Mouse (Mus musculus) cerebral cortex, adult 2 months (tissue): Measurements from ENCODE around the gene Cmtr2.

Source experiments
- WGBS: fragments of 180-500 bp; shearing (Covaris S2); methylation state at CpG from one replicate; pipeline ENCODE4 v1.1.7; 2018; 5-methylcytosine and 5-hydroxymethylcytosine counted together

The Cmtr2 gene

GRCm38 (mm10) chr8:110253986-110254385 lies 38.5 kb downstream of the Cmtr2 start:
- 84% methylated on average over 4 of the region's 4 CpGs for WGBS

DNA sequence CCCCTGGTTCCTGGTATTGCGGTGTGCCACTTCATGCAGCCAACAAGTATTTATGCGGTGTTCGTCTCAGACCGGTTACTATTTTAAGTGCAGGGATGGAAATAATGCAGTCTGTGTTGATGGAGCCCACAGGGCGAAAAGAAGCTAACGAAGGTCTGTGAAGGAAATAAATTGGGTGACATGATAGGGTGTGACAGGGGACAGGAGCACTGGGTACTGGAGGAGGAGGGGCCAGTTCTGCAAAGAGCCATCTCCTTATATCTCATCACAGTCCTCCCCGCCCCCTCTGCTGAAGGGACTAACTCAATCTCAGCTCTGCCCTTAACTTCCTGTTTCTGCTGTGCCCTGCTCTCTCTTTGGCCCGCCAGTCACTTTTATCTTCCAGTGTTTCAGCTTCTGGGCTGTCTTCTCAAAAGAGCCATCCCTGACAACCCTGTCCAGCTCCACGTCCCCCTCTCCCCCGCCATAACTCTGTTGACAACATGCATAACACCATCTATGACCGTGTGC lies 50.4 kb downstream of the Cmtr2 start:
- WGBS: 46% methylated on average over 11 of the region's 11 CpGs

DNA sequence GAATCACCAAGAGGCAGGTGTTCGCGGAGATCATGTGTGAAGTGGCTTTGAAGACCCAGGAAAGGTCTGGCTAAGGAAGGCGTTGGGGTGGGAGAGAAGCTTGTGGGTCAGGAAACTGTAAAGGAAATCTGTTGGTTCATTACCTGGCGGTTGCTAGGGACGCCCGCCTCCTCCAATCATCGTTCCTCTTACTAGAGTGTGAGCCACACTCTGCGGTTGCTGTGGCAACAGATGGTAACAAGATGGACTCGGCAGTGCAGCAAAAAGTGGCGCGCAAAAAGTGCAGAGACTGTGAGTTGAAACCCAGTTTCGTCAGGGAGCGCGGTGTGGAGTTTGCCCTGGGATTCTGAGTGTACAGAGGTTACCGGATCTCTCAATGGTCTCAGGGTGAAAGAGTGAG lies 51.3 kb downstream of the Cmtr2 start, which contains the start of gene Hydin:
Hydin (plus strand) TSS at position 237 of the 400 bp plus-strand sequence.
- 2% methylated on average over 15 of the region's 15 CpGs for WGBS

DNA sequence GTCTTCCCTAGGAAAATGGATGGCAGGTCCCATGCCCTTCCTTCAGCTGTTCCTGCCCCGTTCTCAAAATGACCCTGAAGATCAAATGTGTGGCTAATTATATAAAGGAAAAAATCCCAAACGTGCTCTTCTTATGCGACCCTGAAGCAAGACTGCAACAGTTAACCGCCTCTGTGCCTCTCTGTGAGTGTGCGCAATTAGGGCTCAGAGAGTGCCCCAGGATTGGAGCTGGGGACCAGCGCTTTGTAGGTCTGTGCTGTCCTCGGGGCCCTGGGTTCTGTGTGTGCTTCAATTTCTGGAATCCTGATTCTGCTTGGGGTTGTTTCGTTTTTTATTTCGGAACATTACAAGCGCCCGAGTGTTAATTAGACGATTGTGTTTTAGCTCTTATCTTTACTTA lies 51.8 kb downstream of the Cmtr2 start:
- WGBS: 14% methylated on average over 12 of the region's 12 CpGs

DNA sequence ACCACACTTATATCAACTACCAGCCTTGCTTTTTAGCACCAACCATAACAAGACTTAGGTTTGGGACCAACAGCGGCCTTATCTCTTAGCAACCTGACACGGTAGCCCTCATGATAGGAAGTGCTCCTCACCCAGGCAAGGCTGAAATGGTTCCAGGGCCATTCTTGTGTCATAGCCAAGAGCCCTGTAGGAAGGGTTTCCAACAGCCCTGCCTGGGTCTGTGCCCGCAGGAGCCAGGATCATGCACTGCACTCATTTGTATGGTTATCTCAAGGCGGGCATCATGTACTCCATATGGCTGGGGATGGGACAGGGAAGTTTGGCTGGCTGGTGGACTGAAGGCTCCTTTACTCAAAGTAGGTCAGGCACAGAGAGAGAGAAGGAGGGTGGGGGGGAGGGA lies 55.2 kb downstream of the Cmtr2 start:
- WGBS: 82% methylated on average over 4 of the region's 4 CpGs

DNA sequence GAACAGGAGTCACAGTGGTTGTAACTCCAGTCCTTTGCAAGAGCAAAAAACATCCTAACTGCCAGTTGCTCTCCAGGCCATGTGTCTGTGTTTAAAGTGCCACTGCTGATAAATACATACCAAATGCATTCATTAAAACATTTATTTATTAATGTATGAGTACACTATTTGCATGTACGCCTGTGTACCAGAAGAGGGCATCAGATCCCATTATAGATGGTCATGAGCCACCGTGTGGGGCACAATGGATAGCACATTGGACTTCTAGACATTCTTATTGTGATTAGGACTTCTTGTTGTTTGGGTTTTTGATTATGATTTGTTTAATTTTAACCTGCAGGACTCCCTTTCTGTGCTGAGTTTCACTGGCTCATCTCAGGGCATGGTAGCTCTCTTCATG lies 57.9 kb downstream of the Cmtr2 start:
- WGBS: 61% methylated on average over 2 of the region's 2 CpGs
